Mouse (Mus musculus): ENCODE data around the gene Drc1. TPM values are rescaled to one million over a fixed set of nuclear protein-coding genes. Genes with fewer than 3 reads are reported as not detected.

Drc1 gene
- 10 to 100 TPM in 1 of 2 experiments, 1 to 10 TPM in 1; 9.7 to 10.2 TPM for total RNA-seq (2021)
- long read RNA-seq, experiment 1, partial matches to known transcripts, result 0 of 11 reads
- long read RNA-seq, experiment 1, other reads (novel, unspliced or antisense), result 9 of 11 reads
- long read RNA-seq, experiment 2, transcript Drc1-201 (17 exons, 2,471 nt), result major isoform, 8 of 16 reads
- long read RNA-seq, experiment 2, partial matches to known transcripts, result 3 of 16 reads
- long read RNA-seq, experiment 2, other reads (novel, unspliced or antisense), result 5 of 16 reads

DNA sequence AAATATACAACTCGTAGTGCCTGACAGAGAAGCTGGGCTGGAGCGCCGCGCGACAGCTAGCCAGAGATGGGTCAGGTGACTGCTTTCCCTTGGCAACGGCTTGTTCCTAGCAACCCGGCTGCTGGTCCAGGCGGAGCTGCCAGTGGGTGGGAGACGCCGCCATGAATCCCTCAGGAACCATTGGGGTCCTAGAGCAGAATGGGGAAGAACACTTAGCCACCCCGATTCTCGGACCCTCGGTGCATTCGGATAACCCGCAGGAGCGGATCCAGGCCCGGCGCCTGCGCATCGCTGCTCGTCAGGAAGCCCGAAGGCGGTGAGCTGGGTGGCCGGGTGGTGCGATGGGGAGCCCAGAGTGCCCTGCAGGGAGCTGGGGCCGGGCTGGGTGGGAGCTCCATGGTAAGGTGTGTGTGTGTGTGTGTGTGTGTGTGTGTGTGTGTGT, at the start of gene Drc1:
Drc1 (plus strand) TSS at position 98 of the 442 bp plus-strand sequence.
- DNase-seq (ENCODE audit: low spot score in 2 of 2), result peak; percentile 70 to 76

DNA sequence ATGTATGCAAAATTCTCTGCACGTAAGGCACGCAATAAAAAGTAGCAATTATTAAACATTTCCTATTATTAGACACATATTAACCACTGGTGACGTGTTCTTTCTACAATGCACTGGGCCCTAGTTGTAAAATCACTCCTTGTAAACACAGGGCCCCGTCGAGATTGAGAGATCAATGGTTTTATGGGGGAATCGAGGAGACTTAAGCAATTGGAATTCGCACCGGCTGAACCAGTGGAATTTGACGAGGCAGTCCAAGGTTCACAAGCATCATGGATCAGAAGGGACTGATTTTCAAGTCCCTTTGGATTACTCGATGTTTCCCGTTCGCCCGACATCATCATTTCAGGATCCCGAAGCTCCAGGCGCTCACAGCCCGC, 49.3 kb upstream of the Drc1 start:
- DNase-seq (ENCODE audit: low spot score in 2 of 2), result no peak

DNA sequence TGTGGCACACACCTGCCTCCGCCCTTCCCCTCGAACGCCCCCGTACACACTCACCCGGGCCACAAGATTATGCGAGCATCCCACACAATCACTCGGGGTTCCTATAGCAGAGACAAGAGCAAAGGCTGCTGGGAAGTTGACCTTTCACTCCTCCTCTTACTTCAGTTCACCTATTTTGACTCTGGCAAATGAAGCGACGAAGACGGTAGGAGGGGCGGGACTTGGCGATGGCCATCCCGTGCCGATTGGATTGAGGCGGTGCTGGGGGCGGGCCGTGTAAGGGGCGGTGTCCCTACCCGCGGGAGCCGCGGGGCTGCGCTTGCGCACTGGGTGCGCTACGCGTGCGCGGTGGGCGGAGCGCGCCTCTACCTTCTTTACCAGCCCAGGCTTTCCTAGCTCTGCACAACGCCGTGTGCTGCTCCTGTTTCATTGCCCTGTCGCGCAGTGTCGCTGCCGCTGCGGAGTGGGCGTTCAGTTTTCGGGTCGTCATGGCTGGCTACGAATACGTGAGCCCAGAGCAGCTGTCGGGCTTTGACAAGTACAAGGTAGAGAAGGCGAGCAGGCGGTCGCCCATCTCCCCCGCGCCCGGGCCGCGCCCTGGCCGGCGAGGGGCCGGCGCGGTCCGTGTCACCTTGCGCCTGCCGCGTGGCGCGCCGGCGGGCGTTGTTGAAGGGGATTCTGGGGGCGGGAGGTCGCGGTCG, 48.8 kb upstream of the Drc1 start, which contains the start of gene Selenoi:
Selenoi (plus strand) TSS at position 311 of the 701 bp plus-strand sequence.
- peak; percentile 96 to 100 for DNase-seq (ENCODE audit: low spot score in 2 of 2)

DNA sequence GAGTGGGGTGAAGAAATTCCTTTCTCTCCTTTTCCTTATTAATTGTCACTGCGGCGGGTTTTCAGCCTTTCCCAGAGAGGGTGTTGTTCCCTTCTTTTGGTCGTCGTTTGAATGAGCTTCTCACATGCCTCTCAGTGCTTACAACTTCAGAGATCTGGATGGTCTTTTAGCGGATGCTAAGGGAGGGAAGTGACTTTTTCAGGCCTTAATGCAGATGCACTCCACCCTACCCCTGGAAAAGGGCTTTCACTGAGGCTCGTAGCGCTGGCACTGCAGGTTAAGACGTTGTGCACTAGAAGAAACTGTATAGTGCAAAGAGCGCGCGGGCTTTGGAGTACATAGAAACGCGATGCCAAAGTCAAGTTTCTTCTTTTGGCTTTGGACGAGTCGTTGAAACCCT, 48.1 kb upstream of the Drc1 start:
- DNase-seq (ENCODE audit: low spot score in 2 of 2), result peak; percentile 26 to 37

DNA sequence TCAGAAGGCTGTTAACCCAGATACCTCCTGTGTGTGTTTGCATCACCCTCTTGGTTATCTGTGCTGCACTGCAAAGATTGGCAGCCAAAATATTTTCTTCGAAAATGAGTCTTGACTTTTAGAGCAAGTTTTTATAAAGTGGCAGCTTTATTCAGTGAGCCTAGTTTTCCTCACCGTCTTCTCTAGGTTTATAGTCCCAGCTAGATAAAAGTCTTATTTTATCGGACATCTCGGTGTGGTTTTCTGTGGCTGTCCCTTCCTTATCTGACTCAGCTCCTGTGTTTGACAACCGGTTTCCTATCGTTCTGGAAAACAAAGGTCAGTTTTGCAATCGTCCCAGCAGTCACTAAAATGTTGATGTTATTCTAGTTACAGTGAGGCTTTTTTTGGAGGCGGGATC, 47.2 kb upstream of the Drc1 start:
- no peak for DNase-seq (ENCODE audit: low spot score in 2 of 2)

DNA sequence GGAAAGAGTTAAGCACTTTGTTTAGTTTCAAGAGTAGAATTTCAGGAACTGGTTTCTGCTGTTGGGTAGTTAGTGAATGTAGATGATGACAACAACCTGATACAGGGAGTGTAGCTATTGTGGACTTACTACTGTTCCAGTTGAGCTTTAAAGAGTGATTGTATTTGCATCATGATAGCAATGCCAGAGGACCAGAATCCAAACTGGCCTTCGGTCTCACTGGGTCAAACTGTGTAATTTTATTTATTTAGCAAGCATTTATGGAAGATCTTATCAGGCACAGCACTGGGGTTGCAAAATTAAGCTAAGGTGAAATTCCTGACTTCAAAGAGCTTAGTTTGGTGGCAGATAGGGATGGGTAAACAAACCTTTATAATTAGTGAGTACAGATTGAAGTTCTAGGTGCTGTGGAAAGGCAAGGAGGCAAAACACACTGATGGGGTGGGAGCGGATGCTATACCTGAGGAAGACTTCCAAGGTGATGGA, 45.5 kb upstream of the Drc1 start:
- DNase-seq (ENCODE audit: low spot score in 2 of 2), result no peak

DNA sequence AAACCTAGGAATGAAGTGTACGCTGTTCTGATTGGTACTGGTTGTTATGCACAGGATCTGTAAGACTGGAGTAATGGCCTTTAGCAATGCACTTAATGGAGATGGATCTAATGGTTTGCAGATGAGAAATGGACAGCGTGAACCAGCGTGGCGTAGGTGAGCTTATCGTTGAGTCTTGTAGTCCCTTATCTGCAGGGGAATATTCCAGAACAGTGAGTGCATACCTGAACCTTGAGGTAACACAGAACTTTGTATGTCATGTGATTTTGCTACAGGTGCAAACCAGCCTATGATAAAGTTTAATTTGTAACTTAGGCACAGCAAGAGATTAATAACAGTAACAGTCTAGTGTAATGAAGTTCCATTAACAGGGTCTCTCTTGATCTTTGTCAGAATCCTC, 42.7 kb upstream of the Drc1 start:
- no peak for DNase-seq (ENCODE audit: low spot score in 2 of 2)

DNA sequence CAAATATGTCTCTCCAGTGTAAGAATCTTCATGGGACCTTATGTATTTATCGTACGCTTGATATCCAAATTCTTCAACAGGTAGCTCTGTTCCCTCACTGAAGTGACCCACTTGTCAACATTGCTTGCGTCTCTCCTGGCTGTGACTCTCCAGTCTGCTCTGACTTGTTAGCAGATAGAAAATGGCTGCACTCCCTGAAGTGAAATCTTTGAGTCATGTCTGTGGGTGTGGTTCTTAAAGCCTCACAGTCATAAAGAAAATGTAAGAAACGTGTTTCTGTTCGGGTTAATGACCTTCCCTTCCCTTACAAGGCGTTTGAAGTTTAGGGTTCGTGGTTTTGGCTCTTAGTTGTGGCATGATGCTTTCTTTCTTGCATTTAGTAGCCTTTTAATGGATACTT, 40.6 kb upstream of the Drc1 start:
- no peak for DNase-seq (ENCODE audit: low spot score in 2 of 2)

DNA sequence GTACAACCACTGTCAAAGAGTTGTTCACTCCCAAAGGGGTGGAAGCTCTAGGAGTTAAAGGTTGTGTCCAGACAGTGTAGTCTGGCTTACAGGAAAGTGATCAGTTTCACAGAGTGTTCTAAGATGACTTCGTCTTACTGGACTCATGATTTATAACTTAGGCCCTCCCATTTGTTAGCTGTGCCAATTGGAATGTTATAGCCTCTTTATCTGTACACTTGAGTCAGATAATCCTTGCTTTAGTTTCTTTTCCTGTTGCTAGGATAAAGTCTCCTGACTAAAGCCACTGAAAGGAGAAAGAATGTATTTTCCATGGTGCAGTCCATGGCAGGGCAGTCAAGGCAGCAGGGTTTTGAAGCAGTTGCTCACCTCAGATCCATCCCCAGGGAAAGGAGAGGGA, 38.8 kb upstream of the Drc1 start:
- DNase-seq (ENCODE audit: low spot score in 2 of 2), result no peak

DNA sequence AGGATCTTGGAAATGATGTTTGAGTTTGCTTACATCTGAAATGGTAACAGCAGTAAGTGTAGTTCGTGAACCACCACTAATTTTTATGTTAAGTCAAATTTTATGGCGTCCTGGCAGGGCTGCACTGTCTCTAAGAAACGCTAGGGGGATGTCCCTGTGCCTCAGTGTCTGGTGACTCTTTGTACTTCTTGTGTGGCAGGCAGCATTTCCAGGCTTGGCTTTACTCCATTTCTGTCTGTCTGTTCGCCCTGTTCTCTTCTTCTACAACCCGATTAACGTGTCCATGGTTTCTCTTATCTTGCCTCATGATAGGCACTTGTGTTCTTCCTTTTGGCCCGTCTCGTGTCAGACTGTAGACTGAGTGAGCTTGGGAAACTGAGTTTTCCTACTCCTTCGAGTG, 37.4 kb upstream of the Drc1 start:
- peak in 1 of 2 experiments; percentile 11 for DNase-seq (ENCODE audit: low spot score in 2 of 2)

DNA sequence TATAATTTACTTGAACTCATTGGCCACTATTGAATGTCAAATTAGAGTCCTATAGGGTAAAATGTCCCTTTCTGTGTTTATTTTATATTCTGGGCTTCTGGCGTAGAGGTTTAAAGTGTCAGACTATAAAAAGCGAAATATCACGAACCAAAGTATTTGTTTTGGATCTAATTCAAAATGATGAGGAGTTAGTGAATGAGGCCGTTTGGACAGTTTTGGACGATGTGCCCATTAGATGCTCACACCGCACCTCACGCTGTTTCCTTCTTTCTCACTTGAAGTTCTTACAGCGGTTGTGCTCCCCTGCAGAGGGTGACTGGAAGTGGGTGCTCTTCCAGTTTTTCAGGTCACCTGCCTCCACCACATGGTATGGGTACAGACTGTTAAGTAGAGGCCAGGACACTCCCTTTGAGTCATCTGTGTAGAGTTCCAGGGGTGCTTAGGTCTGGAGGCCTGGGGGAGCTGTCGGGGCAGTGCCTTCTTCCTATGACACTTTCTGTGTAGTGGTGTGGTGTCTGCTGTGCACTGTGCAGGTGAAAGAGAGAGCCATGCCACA, 35.2 kb upstream of the Drc1 start:
- no peak for DNase-seq (ENCODE audit: low spot score in 2 of 2)

DNA sequence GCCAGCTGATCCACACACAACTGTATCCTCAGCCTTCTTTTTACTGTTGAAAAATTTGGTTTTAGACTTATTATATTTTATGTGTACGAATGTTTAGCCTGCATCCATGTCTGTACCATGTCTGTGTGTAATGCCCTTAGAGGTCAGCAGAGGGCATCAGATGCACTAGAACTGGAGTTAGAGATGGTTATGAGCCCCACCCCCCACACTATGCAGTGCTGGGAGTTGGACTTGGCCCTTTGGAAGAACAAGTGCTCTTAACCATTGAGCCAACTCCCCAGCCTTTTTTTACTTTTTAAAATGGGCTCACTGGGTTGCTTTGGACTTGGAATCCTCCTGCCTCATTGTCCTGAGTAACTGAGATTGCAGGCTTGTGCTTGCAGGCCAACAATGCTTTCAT, 33.5 kb upstream of the Drc1 start:
- DNase-seq (ENCODE audit: low spot score in 2 of 2), result no peak

DNA sequence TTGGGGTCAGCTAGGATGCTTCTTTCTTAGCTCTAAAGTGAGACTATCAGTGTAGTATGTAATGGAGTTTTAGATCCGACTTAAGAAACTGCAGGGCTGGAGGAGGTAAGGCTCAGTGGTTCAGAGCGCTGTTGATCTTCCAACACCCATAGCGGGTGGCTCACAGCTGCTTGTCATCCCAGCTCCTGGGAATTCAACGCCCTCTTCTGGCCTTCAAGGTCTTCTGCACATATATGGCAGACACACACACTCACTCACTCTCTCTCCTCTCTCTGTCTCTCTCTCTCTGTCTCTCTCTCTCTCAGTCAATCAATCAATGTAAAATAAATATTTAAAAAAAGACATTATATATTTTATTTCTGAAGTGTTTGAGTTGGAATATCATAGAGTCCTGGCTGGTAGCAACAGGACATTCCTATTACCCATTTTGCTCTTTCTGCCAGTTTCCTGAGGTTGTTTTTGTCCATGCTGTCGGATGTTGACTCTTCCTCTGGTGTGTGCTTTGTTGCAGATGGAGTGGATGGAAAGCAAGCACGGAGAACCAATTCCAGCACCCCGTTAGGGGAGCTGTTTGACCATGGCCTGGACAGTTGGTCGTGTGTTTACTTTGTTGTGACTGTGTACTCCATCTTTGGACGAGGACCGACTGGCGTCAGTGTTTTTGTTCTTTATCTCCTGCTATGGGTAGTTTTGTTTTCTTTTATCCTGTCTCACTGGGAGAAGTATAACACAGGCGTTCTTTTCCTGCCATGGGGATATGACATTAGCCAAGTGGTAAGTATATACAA, 25.4 kb upstream of the Drc1 start:
- no peak for DNase-seq (ENCODE audit: low spot score in 2 of 2)

DNA sequence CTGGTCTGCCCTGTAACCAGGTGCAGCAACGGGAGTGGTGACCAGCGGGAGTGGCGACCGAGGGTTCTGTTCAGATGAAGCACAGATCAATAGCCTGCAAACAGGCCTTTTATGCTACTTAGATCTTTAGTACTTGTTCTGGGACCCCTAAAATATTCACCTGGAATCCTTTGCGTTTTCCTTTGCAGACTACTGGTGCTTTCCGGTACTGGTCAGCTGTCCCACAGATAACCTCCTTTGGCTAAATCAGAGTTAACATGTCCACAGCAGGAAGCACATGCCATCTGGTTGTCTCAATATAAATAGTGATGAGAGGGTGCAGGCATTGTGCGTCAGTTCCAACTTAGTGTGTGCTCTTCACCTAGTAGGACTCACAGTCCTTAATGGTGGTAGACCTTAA, 22.4 kb upstream of the Drc1 start:
- DNase-seq (ENCODE audit: low spot score in 2 of 2), result no peak

DNA sequence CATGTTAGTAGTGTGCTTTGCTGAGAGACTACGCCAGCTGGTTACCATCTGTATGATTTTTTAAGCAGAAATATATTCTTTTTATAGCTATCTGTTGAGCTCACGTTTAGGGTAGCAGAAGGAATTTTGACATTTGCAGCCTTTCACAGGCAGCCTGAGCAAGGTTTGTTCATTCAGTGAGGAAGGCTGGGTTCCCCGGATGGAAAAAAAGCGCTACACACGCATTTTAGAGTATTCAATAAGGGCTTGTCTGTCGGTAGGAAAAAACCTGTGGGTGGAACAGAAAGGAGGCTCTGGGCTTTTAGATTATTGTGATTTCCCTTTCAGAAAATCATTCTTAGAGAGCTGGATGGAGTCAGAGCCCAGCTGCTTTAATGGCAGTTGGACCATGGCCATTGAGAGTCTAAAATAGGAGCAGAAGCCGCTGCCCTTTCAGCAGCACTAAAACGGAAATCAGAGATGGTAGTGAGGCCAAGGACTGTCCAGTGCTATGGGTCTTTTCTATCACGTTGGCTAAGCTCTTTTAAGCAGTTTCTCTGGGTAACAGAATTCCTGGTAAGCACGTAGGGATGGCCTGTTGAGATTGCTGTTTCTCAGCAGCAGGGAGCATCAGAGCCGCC, 10.5 kb upstream of the Drc1 start:
- DNase-seq (ENCODE audit: low spot score in 2 of 2), result peak; percentile 53 to 85

DNA sequence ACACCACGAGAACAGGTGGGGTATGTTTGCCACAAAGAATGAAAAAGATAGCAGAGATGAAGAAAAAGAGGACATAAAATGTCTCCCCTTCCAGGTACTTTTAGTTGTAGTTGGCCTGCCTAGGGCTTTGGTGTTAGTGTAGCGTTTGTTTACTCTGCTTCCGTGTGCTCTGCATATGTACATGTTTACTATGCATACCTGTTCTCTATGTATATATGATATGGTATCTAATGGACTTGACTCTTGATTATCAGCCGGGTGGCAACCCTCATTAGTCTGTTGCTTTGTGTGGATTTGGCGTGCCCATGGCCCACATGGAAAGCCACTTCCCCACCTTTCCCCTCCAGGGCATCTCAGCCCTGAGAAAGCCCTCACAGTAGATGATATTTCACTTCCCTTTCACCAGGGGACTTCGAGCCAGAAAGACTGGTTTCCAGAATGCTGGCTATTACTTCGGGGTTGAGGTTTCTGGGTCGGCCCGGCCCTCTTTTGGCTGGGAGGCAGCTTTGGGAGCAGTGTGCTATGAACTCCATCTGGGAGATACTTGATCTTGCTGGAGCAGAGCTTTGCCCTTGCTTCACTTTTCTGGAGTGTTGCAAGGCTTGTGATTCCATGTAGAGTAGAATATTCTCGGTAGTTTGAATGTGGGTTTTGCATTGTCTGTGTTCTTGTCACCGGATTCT, 9.4 kb upstream of the Drc1 start:
- DNase-seq (ENCODE audit: low spot score in 2 of 2), result no peak

DNA sequence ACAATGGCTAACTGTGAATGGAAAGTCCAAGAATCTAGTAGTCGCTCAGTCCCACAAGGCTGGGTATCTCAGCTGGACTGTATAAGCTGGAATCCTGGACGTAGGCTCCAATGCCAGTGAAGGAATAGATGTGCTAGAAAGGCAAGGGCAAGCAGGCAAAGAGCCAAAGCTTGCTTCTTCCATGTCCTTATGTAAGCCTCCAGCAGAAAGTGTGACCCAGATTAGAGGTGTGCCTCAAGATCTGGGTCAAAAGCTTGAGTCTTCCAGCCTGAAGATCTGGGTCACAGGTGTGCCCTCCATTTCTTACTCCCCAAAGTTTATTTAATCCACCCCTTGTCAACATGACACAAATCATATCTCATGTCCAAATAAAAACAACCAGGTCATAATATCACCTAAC, 4.8 kb upstream of the Drc1 start:
- no peak for DNase-seq (ENCODE audit: low spot score in 2 of 2)

DNA sequence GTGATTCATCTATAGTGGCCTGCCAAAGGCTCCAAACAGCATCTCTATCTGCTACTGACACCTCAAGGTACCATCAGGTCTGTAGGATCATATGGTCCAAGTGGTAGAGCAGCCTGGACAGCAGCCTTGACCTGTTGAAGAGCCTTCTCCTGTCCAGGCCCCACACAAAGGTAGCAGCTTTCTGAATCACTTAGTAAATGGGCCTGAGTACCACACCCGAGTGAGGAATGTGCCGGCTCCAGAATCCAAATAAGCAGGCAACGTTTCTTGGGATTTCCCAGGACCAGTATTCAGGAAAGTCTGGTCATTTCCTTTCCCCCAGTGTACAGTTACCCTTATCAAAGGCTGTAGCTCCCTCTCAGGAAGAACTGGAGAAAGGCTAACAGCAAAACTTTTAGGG, 2.2 kb upstream of the Drc1 start:
- DNase-seq (ENCODE audit: low spot score in 2 of 2), result no peak

DNA sequence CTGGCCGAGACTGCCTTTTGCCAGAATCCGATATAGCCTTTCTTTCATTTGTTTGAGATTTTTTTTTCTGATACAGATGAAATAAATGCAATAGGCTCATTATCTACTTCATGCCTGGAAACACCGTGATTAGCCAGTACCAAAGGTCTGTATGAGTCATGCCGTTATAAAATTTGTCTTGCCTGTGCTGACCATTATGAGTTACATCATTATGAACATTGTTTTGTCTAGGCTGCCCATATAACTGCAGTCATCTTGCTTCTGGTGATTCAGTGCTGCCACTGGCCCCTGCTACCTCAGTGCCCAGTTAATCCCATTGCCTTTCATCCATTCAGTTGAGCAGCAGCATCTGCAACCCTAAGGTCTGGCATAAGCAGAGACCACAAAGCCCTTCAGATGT, 1.7 kb upstream of the Drc1 start:
- no peak for DNase-seq (ENCODE audit: low spot score in 2 of 2)

DNA sequence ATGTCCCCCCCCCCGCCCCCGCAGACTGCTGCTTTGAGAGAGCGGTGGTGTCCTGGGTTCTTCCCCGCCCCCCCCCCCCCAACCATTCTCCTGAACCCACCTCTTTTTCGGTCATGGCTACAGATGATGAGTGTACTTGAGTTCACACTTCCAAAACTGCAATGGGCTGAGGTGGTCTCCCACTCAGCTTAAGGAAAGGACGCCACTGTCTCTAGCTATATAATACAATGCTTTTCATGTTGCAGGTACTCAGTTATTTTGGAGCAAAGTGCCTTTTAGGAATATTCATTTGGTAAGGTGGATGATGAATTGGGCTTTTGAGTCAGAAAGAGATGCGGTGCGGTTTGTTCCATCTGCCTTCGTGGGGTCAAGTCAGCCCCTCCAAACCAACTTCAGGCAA, 324 bp upstream of the Drc1 start:
- no peak for DNase-seq (ENCODE audit: low spot score in 2 of 2)

Data from layer of hippocampus, postnatal 14 days (tissue).